Mouse (Mus musculus) ovary, adult 2 months (tissue): Measurements from ENCODE around the gene Mcm5. TPM values are rescaled to one million over a fixed set of nuclear protein-coding genes. Genes with fewer than 3 reads are reported as not detected.

Experiments
- polyA plus RNA-seq: library from polyadenylated mRNA; depleted of rRNA; stranded (reverse); fragments of >200 nt; gene quantifications from 2 replicates; pipeline ENCODE4 v1.2.3, GENCODE M21; 2012; rRNA removed

Gene Mcm5
- 26.3 and 45.3 TPM in 2 replicates for polyA plus RNA-seq

GRCm38 (mm10) chr8:75109236-75109967, at the start of gene Mcm5:
Gene Mcm5, plus strand, starts transcription at chr8:75109569.

GRCm38 (mm10) chr8:75093399-75094156, 15.8 kb upstream of the Mcm5 start, which contains the start of gene Hmox1:
Gene Hmox1, plus strand, starts transcription at chr8:75093621.

Other genes starting within 250 kb of the Mcm5 start
- 0.27 and 0.28 TPM in 2 replicates for gene Isx, start 236.4 kb upstream of the Mcm5 start, polyA plus RNA-seq
- 17.1 and 20.7 TPM in 2 replicates for gene Hmgxb4, start 116.2 kb upstream of the Mcm5 start, polyA plus RNA-seq
- 32.1 and 43.8 TPM in 2 replicates for gene Tom1, start 75.9 kb upstream of the Mcm5 start, polyA plus RNA-seq
- 51.9 and 65.3 TPM in 2 replicates for gene Hmox1, start 15.9 kb upstream of the Mcm5 start, polyA plus RNA-seq
- gene Rasd2, start 104.4 kb downstream of the Mcm5 start, polyA plus RNA-seq, result 18.4 and 21.7 TPM in 2 replicates